Mouse (Mus musculus) forebrain, embryonic 11.5 days (tissue): Measurements from ENCODE around the gene Fbln2. TPM values are rescaled to one million over a fixed set of nuclear protein-coding genes. Genes with fewer than 3 reads are reported as not detected.
A peak's percentile ranks its signal among the peaks of the same experiment; 100 is the strongest.

Experiments
- ATAC-seq: fragments of 200-750 bp; cut with Nextera tagmentation; replicated peaks from 2 replicates; pipeline ENCODE4 v1.8.0; 2017; ENCODE audit warnings: moderate TSS enrichment; ENCODE audit not compliant: low FRiP score
- DNase-seq: peaks from one replicate; pipeline ENCODE4 v3.0.0-alpha.2; 2017; ENCODE audit warnings: low spot score
- H3K27ac ChIP-seq: fragments of 300-500 bp; sonication (generic); 2 replicates; pipeline ENCODE4 v1.5.1; 2014; ENCODE audit warnings: low read depth, low read length
- H3K27me3 ChIP-seq: fragments of 300-500 bp; sonication (generic); 2 replicates; pipeline ENCODE4 v1.6.1; 2014; ENCODE audit warnings: mild to moderate bottlenecking, low read length, mixed read lengths; ENCODE audit not compliant: control insufficient read depth, insufficient read depth
- H3K36me3 ChIP-seq: fragments of 300-500 bp; sonication (generic); 2 replicates; pipeline ENCODE4 v1.6.1; 2014; ENCODE audit warnings: mild to moderate bottlenecking, low read length, moderate library complexity, mixed read lengths; ENCODE audit not compliant: control insufficient read depth, insufficient read depth
- H3K4me1 ChIP-seq: fragments of 300-500 bp; sonication (generic); replicated peaks from 2 replicates; pipeline ENCODE4 v1.6.1; 2014; ENCODE audit warnings: low read length, mixed read lengths; ENCODE audit not compliant: control insufficient read depth, insufficient read depth
- H3K4me2 ChIP-seq: fragments of 300-500 bp; sonication (generic); 2 replicates; pipeline ENCODE4 v1.6.1; 2014; ENCODE audit warnings: low read depth, mild to moderate bottlenecking, low read length, moderate library complexity, mixed read lengths; ENCODE audit not compliant: severe bottlenecking
- H3K4me3 ChIP-seq: fragments of 300-500 bp; sonication (generic); 2 replicates; pipeline ENCODE4 v1.5.1; 2014; ENCODE audit warnings: low read depth, low read length
- H3K9ac ChIP-seq: fragments of 300-500 bp; sonication (generic); 2 replicates; pipeline ENCODE4 v1.6.1; 2014; ENCODE audit warnings: low read length
- H3K9me3 ChIP-seq: fragments of 300-500 bp; sonication (generic); 2 replicates; pipeline ENCODE4 v1.6.1; 2016; ENCODE audit warnings: low read length, mixed read lengths; ENCODE audit not compliant: control insufficient read depth
- WGBS: fragments of 180-500 bp; shearing (Covaris S2); extraction: QIAGEN DNeasy Blood & Tissue Kit; methylation state at CpG from one replicate; pipeline ENCODE4 v1.1.7; 2014; 5-methylcytosine and 5-hydroxymethylcytosine counted together
- polyA plus RNA-seq: library from polyadenylated mRNA; unstranded; fragments of >200 nt; fragmentation: Nextera tagmentation; extraction: Ambion mirVana; gene quantifications from 2 replicates; pipeline ENCODE4 v1.2.1, GENCODE M21; 2014

Gene Fbln2
- polyA plus RNA-seq, 1 experiment from 2014 or later, result 38.9 TPM

GRCm38 (mm10) chr6:91212571-91212970, 316 bp downstream of the Fbln2 start:
- ATAC-seq (peak; percentile 85), DNase-seq (peak; percentile 85)
- Histone ChIP-seq H3K4me3 (peak overlapping the region; percentile 28), H3K9ac (peak overlapping the region; percentile 39), H3K4me1 (peaks cover 3% of the 10 kb centered on the region; the same call in 1 of the 2 replicates), H3K9me3 (no peaks in the 10 kb centered on the region), H3K4me2 (peak overlapping the region; percentile 49), H3K27me3 (no peaks in the 10 kb centered on the region; the same call in 1 of the 2 replicates), H3K36me3 (no peaks in the 10 kb centered on the region), H3K27ac (no peak overlapping the region)
- WGBS, result under 1% methylated on average over 29 of the region's 29 CpGs

- ATAC-seq (no peak; the same call in 1 of the 2 replicates), DNase-seq (no peak)
- H3K9me3 ChIP-seq, result no peaks in the 10 kb centered on the region
- peak overlapping the region; percentile 49; the same call in 1 of the 2 replicates for H3K4me2 ChIP-seq
- 63% methylated on average over 21 of the region's 21 CpGs for WGBS
- no peaks in the 10 kb centered on the region for H3K36me3 ChIP-seq
- peaks cover 3% of the 10 kb centered on the region; the same call in 1 of the 2 replicates for H3K4me1 ChIP-seq
- no peak overlapping the region for H3K27ac ChIP-seq
- H3K27me3 ChIP-seq, result no peaks in the 10 kb centered on the region; the same call in 1 of the 2 replicates
- H3K9ac ChIP-seq, result peak overlapping the region; percentile 39
- H3K4me3 ChIP-seq, result peak overlapping the region; percentile 28
These were observed 1.3 kb downstream of the Fbln2 start for GRCm38 (mm10) chr6:91213287-91214218.

GRCm38 (mm10) chr6:91215454-91215853, 3.2 kb downstream of the Fbln2 start:
- no peaks in the 10 kb centered on the region for H3K36me3 ChIP-seq
- ATAC-seq (no peak), DNase-seq (no peak)
- H3K9me3 ChIP-seq, result no peaks in the 10 kb centered on the region
- H3K4me2 ChIP-seq, result no peak overlapping the region
- no peaks in the 10 kb centered on the region; the same call in 1 of the 2 replicates for H3K4me1 ChIP-seq
- no peaks in the 10 kb centered on the region; the same call in 1 of the 2 replicates for H3K27me3 ChIP-seq
- no peak overlapping the region for H3K4me3 ChIP-seq
- 71% methylated on average over 1 of the region's 1 CpGs for WGBS
- H3K9ac ChIP-seq, result no peak overlapping the region
- H3K27ac ChIP-seq, result no peak overlapping the region

GRCm38 (mm10) chr6:91218445-91218844, 6.2 kb downstream of the Fbln2 start:
- no peaks in the 10 kb centered on the region; the same call in 1 of the 2 replicates for H3K27me3 ChIP-seq
- no peak overlapping the region for H3K4me2 ChIP-seq
- no peaks in the 10 kb centered on the region for H3K36me3 ChIP-seq
- H3K9me3 ChIP-seq, result no peaks in the 10 kb centered on the region
- no peaks in the 10 kb centered on the region for H3K4me1 ChIP-seq
- 74% methylated on average over 9 of the region's 9 CpGs for WGBS
- no peak for ATAC-seq
- H3K4me3 ChIP-seq, result no peak overlapping the region
- no peak overlapping the region for H3K27ac ChIP-seq
- no peak overlapping the region; the same call in 1 of the 2 replicates for H3K9ac ChIP-seq
- DNase-seq, result no peak

- Histone ChIP-seq H3K4me2 (no peak overlapping the region), H3K4me3 (no peak overlapping the region), H3K9me3 (no peaks in the 10 kb centered on the region), H3K27me3 (no peaks in the 10 kb centered on the region), H3K36me3 (no peaks in the 10 kb centered on the region), H3K27ac (no peak overlapping the region), H3K9ac (no peak overlapping the region; the same call in 1 of the 2 replicates), H3K4me1 (no peaks in the 10 kb centered on the region)
- ATAC-seq (no peak), DNase-seq (no peak)
- WGBS, result 83% methylated on average over 3 of the region's 3 CpGs
These were observed 6.6 kb downstream of the Fbln2 start for GRCm38 (mm10) chr6:91218871-91219270.

GRCm38 (mm10) chr6:91220062-91220461, 7.8 kb downstream of the Fbln2 start:
- ATAC-seq (no peak), DNase-seq (no peak)
- H3K27me3 ChIP-seq, result no peaks in the 10 kb centered on the region
- no peaks in the 10 kb centered on the region for H3K9me3 ChIP-seq
- no peak overlapping the region for H3K27ac ChIP-seq
- H3K4me3 ChIP-seq, result no peak overlapping the region
- H3K4me1 ChIP-seq, result no peaks in the 10 kb centered on the region
- no peaks in the 10 kb centered on the region for H3K36me3 ChIP-seq
- H3K9ac ChIP-seq, result no peak overlapping the region
- H3K4me2 ChIP-seq, result no peak overlapping the region

- Histone ChIP-seq H3K4me3 (no peak overlapping the region), H3K27me3 (no peaks in the 10 kb centered on the region), H3K9me3 (no peaks in the 10 kb centered on the region), H3K9ac (no peak overlapping the region), H3K27ac (no peak overlapping the region), H3K4me1 (no peaks in the 10 kb centered on the region), H3K36me3 (no peaks in the 10 kb centered on the region), H3K4me2 (no peak overlapping the region)
- DNase-seq (no peak), ATAC-seq (no peak)
- 4% methylated on average over 3 of the region's 3 CpGs for WGBS
These were observed 8.8 kb downstream of the Fbln2 start for GRCm38 (mm10) chr6:91221094-91221493.

- Histone ChIP-seq H3K4me1 (no peaks in the 10 kb centered on the region), H3K9ac (no peak overlapping the region), H3K9me3 (no peaks in the 10 kb centered on the region), H3K4me2 (no peak overlapping the region), H3K4me3 (no peak overlapping the region), H3K36me3 (no peaks in the 10 kb centered on the region), H3K27ac (no peak overlapping the region), H3K27me3 (no peaks in the 10 kb centered on the region)
- ATAC-seq (no peak), DNase-seq (no peak)
- WGBS, result 78% methylated on average over 10 of the region's 10 CpGs
These were observed 10.6 kb downstream of the Fbln2 start for GRCm38 (mm10) chr6:91222694-91223346.
